Mouse (Mus musculus) adrenal gland, postnatal 0 days (tissue): ENCODE results near the gene Il12b. TPM values are rescaled to one million over a fixed set of nuclear protein-coding genes. Genes with fewer than 3 reads are reported as not detected.

Experiments used
- polyA plus RNA-seq: library from polyadenylated mRNA; unstranded; fragments of >200 nt; fragmentation: Nextera tagmentation; extraction: Ambion mirVana; gene quantifications from 2 replicates; pipeline ENCODE4 v1.2.1, GENCODE M21; 2015

The Il12b gene
- polyA plus RNA-seq = not detected in 2 replicates

DNA sequence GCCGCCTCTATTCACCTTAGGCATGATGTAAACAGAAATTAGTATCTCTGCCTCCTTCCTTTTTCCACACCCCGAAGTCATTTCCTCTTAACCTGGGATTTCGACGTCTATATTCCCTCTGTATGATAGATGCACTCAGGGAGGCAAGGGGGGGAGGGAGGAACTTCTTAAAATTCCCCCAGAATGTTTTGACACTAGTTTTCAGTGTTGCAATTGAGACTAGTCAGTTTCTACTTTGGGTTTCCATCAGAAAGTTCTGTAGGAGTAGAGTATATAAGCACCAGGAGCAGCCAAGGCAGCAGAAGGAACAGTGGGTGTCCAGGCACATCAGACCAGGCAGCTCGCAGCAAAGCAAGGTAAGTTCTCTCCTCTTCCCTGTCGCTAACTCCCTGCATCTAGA lies at the start of gene Il12b:
Gene Il12b, plus strand, starts transcription at position 301 of the 400 bp plus-strand sequence.

Other genes starting within 250 kb of the Il12b start
- 40.6 and 52.4 TPM in 2 replicates for gene Ublcp1, start 70.4 kb downstream of the Il12b start, polyA plus RNA-seq
- gene Rnf145, start 118.9 kb downstream of the Il12b start, polyA plus RNA-seq = 77.0 and 98.4 TPM in 2 replicates
- gene Ebf1, start 217.3 kb downstream of the Il12b start, polyA plus RNA-seq = 18.5 and 27.7 TPM in 2 replicates